Mouse (Mus musculus): ENCODE measurements at regions not wholly inside any gene's neighbourhood (a gene's known extent, or its start where the extent isn't known, plus 50 kb on each side); places are given as distances from the start of the nearest gene placed in this dataset.

- no peak overlapping the region for H3K4me2 ChIP-seq (ENCODE audit: low read depth, low read length)
- no peaks in the 10 kb centered on the region for H3K36me3 ChIP-seq (ENCODE audit: insufficient read depth, low read length)
- H3K4me1 ChIP-seq (ENCODE audit: insufficient read depth, low read length), result no peaks in the 10 kb centered on the region
- H3K4me3 ChIP-seq (ENCODE audit: low read length), result no peak overlapping the region
- H3K9me3 ChIP-seq (ENCODE audit: low read length), result no peaks in the 10 kb centered on the region
- ATAC-seq (no peak), DNase-seq (ENCODE audit: low spot score) (no peak)
- H3K9ac ChIP-seq (replicated peaks; ENCODE audit: low read length), result no peak overlapping the region
- no peaks in the 10 kb centered on the region for H3K27me3 ChIP-seq (ENCODE audit: insufficient read depth, low read length)
- WGBS, result 66% methylated on average over 5 of the region's 5 CpGs
- TF ChIP-seq CTCF (IDR thresholded peaks at IDR 0.05; ENCODE audit: low read depth), result no peak
- no peak overlapping the region for H3K27ac ChIP-seq
These were observed 250.5 kb downstream of the Gm11361 start for GRCm38 (mm10) chr13:28507783-28508182.

- TF ChIP-seq CTCF (IDR thresholded peaks at IDR 0.05; ENCODE audit: low read depth), result no peak
- 80% methylated on average over 3 of the region's 3 CpGs for WGBS
- DNase-seq (ENCODE audit: low spot score), result no peak
- H3K9ac ChIP-seq (replicated peaks; ENCODE audit: low read length), result no peak overlapping the region
- H3K4me3 ChIP-seq (ENCODE audit: low read length), result no peak overlapping the region
- H3K36me3 ChIP-seq (ENCODE audit: insufficient read depth, low read length), result no peaks in the 10 kb centered on the region
- H3K4me2 ChIP-seq (ENCODE audit: low read depth, low read length), result no peak overlapping the region
- H3K27me3 ChIP-seq (ENCODE audit: insufficient read depth, low read length), result no peaks in the 10 kb centered on the region
- no peaks in the 10 kb centered on the region for H3K9me3 ChIP-seq (ENCODE audit: low read length)
- no peak for ATAC-seq
- no peaks in the 10 kb centered on the region for H3K4me1 ChIP-seq (ENCODE audit: insufficient read depth, low read length)
- no peak overlapping the region for H3K27ac ChIP-seq
These were observed 247.0 kb downstream of the Gm11361 start for GRCm38 (mm10) chr13:28504340-28504739.

- no peak overlapping the region for H3K4me2 ChIP-seq (ENCODE audit: low read depth, low read length)
- H3K36me3 ChIP-seq (ENCODE audit: insufficient read depth, low read length), result no peaks in the 10 kb centered on the region
- H3K4me1 ChIP-seq (ENCODE audit: insufficient read depth, low read length), result no peaks in the 10 kb centered on the region
- no peak for TF ChIP-seq CTCF (IDR thresholded peaks at IDR 0.05; ENCODE audit: low read depth)
- WGBS, result 78% methylated on average over 2 of the region's 2 CpGs
- H3K9me3 ChIP-seq (ENCODE audit: low read length), result no peaks in the 10 kb centered on the region
- no peak for ATAC-seq
- H3K9ac ChIP-seq (replicated peaks; ENCODE audit: low read length), result no peak overlapping the region
- no peak for DNase-seq (ENCODE audit: low spot score)
- H3K27ac ChIP-seq, result no peak overlapping the region
- H3K27me3 ChIP-seq (ENCODE audit: insufficient read depth, low read length), result no peaks in the 10 kb centered on the region
- H3K4me3 ChIP-seq (ENCODE audit: low read length), result no peak overlapping the region
These were observed 244.8 kb downstream of the Gm11361 start for GRCm38 (mm10) chr13:28502171-28502570.

GRCm38 (mm10) chr13:28500697-28501096 lies 243.4 kb downstream of the Gm11361 start:
- Histone ChIP-seq H3K9ac (replicated peaks; ENCODE audit: low read length) (no peak overlapping the region), H3K27me3 (ENCODE audit: insufficient read depth, low read length) (no peaks in the 10 kb centered on the region), H3K4me2 (ENCODE audit: low read depth, low read length) (no peak overlapping the region), H3K36me3 (ENCODE audit: insufficient read depth, low read length) (no peaks in the 10 kb centered on the region), H3K4me3 (ENCODE audit: low read length) (no peak overlapping the region), H3K4me1 (ENCODE audit: insufficient read depth, low read length) (no peaks in the 10 kb centered on the region), H3K27ac (no peak overlapping the region), H3K9me3 (ENCODE audit: low read length) (no peaks in the 10 kb centered on the region)
- TF ChIP-seq CTCF (IDR thresholded peaks at IDR 0.05; ENCODE audit: low read depth), result no peak
- WGBS, result 93% methylated on average over 6 of the region's 6 CpGs
- ATAC-seq (no peak), DNase-seq (ENCODE audit: low spot score) (no peak)

GRCm38 (mm10) chr13:28497483-28497882 lies 240.2 kb downstream of the Gm11361 start:
- no peak overlapping the region for H3K9ac ChIP-seq (replicated peaks; ENCODE audit: low read length)
- no peak for TF ChIP-seq CTCF (IDR thresholded peaks at IDR 0.05; ENCODE audit: low read depth)
- no peaks in the 10 kb centered on the region for H3K9me3 ChIP-seq (ENCODE audit: low read length)
- H3K4me1 ChIP-seq (ENCODE audit: insufficient read depth, low read length), result no peaks in the 10 kb centered on the region
- ATAC-seq (no peak), DNase-seq (ENCODE audit: low spot score) (no peak)
- H3K27me3 ChIP-seq (ENCODE audit: insufficient read depth, low read length), result no peaks in the 10 kb centered on the region
- no peak overlapping the region for H3K4me2 ChIP-seq (ENCODE audit: low read depth, low read length)
- 94% methylated on average over 4 of the region's 4 CpGs for WGBS
- no peak overlapping the region for H3K27ac ChIP-seq
- H3K36me3 ChIP-seq (ENCODE audit: insufficient read depth, low read length), result no peaks in the 10 kb centered on the region
- no peak overlapping the region for H3K4me3 ChIP-seq (ENCODE audit: low read length)

GRCm38 (mm10) chr13:28492015-28492414 lies 234.7 kb downstream of the Gm11361 start:
- H3K36me3 ChIP-seq (ENCODE audit: insufficient read depth, low read length), result no peaks in the 10 kb centered on the region
- ATAC-seq (no peak), DNase-seq (ENCODE audit: low spot score) (no peak)
- no peaks in the 10 kb centered on the region for H3K27me3 ChIP-seq (ENCODE audit: insufficient read depth, low read length)
- no peak overlapping the region for H3K9ac ChIP-seq (replicated peaks; ENCODE audit: low read length)
- no peak for TF ChIP-seq CTCF (IDR thresholded peaks at IDR 0.05; ENCODE audit: low read depth)
- H3K4me2 ChIP-seq (ENCODE audit: low read depth, low read length), result no peak overlapping the region
- H3K4me1 ChIP-seq (ENCODE audit: insufficient read depth, low read length), result no peaks in the 10 kb centered on the region
- no peak overlapping the region for H3K4me3 ChIP-seq (ENCODE audit: low read length)
- H3K27ac ChIP-seq, result no peak overlapping the region
- no peaks in the 10 kb centered on the region for H3K9me3 ChIP-seq (ENCODE audit: low read length)
- WGBS, result 77% methylated on average over 2 of the region's 2 CpGs

GRCm38 (mm10) chr13:28483727-28484126 lies 226.4 kb downstream of the Gm11361 start:
- Histone ChIP-seq H3K9ac (replicated peaks; ENCODE audit: low read length) (no peak overlapping the region), H3K27ac (no peak overlapping the region), H3K27me3 (ENCODE audit: insufficient read depth, low read length) (no peaks in the 10 kb centered on the region), H3K4me1 (ENCODE audit: insufficient read depth, low read length) (peaks cover 4% of the 10 kb centered on the region; the same call in 1 of the 2 replicates), H3K36me3 (ENCODE audit: insufficient read depth, low read length) (no peaks in the 10 kb centered on the region), H3K9me3 (ENCODE audit: low read length) (no peaks in the 10 kb centered on the region), H3K4me3 (ENCODE audit: low read length) (no peak overlapping the region), H3K4me2 (ENCODE audit: low read depth, low read length) (no peak overlapping the region)
- ATAC-seq (no peak), DNase-seq (ENCODE audit: low spot score) (peak; percentile 18)
- WGBS, result 65% methylated on average over 3 of the region's 3 CpGs
- no peak for TF ChIP-seq CTCF (IDR thresholded peaks at IDR 0.05; ENCODE audit: low read depth)

Data from hindbrain, postnatal 0 days (tissue).